Mouse (Mus musculus) CD8-positive naive resting alpha-beta T cell, adult 57 days (primary cell): Measurements from ENCODE around the gene Calm2. TPM values are rescaled to one million over a fixed set of nuclear protein-coding genes. Genes with fewer than 3 reads are reported as not detected.

ENCODE experiments used
- total RNA-seq: library from RNA; stranded (reverse); gene quantifications from one replicate; pipeline ENCODE4 v1.2.4, GENCODE M21; 2023

Calm2 gene
- 331 TPM for total RNA-seq

GRCm38 (mm10) chr17:87446767-87447611 lies at the start of gene Calm2:
Calm2 (minus strand) TSS chr17:87446935.

GRCm38 (mm10) chr17:87427511-87427910 lies 19.2 kb downstream of the Calm2 start, which contains the start of gene Stpg4:
Stpg4 (minus strand) TSS chr17:87427741.

Other genes starting within 250 kb of the Calm2 start
- 16.9 TPM for gene Mcfd2, start 181.0 kb downstream of the Calm2 start, total RNA-seq
- 125 TPM for gene Ttc7, start 164.0 kb downstream of the Calm2 start, total RNA-seq
- 3.2 TPM for gene Stpg4, start 19.2 kb downstream of the Calm2 start, total RNA-seq
- gene Epcam, start 189.0 kb upstream of the Calm2 start, total RNA-seq, result 1.6 TPM
- 43.4 TPM for gene Msh2, start 225.4 kb upstream of the Calm2 start, total RNA-seq